Mouse (Mus musculus): ENCODE results near the gene Tbc1d24.

DNA sequence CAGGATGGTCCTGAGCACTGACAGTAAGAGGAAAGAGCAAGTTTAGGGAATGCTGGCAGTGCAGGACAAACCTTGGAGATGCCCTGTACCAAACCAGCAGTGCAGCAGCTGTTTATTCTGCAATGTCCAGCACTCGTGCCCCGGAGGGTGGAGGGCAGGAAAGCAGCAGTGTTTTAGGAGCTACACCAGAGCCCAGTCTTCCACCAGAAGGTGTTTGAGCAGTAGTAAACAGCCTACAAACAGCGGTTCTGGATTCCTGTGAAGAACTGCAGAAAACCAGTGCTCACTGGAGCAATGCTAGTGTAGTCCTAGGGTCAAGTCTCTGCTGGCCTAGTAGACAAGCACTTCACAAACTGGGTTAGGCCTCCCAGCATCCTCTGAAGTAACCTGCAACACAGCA is 31.1 kb downstream of the Tbc1d24 start:
- TF ChIP-seq POLR2A (IDR thresholded peaks at IDR 0.05; ENCODE audit: borderline replicate concordance, control insufficient read depth, low read depth, low read length) (no peak), CTCF (IDR thresholded peaks at IDR 0.05; ENCODE audit: control insufficient read depth, insufficient read depth, low read length) (no peak)
